Mouse (Mus musculus): ENCODE measurements at regions not wholly inside any gene's neighbourhood (a gene's known extent, or its start where the extent isn't known, plus 50 kb on each side); places are given as distances from the start of the nearest gene placed in this dataset.
A peak's percentile ranks its signal among the peaks of the same experiment; 100 is the strongest.

- DNase-seq (ENCODE audit: low spot score): no peak
Observed at GRCm38 (mm10) chr6:31995977-31996376, 54.1 kb upstream of the 1700012A03Rik start.

- no peak for DNase-seq (ENCODE audit: low spot score)
Observed at GRCm38 (mm10) chr6:31995249-31995648, 54.8 kb upstream of the 1700012A03Rik start.

- DNase-seq (ENCODE audit: low spot score): no peak
Observed at GRCm38 (mm10) chr6:31985698-31986097, 64.3 kb upstream of the 1700012A03Rik start.

- no peak for DNase-seq (ENCODE audit: low spot score)
Observed at GRCm38 (mm10) chr6:31976705-31977104, 73.3 kb upstream of the 1700012A03Rik start.

GRCm38 (mm10) chr6:31948063-31948481 lies 102.0 kb upstream of the 1700012A03Rik start:
- no peak for DNase-seq (ENCODE audit: low spot score)

- DNase-seq (ENCODE audit: low spot score): no peak
Observed at GRCm38 (mm10) chr6:31946572-31946971, 103.5 kb upstream of the 1700012A03Rik start.

- no peak for DNase-seq (ENCODE audit: low spot score)
Observed at GRCm38 (mm10) chr6:31945347-31945746, 104.7 kb upstream of the 1700012A03Rik start.

- DNase-seq (ENCODE audit: low spot score): no peak
Observed at GRCm38 (mm10) chr6:31944546-31944945, 105.5 kb upstream of the 1700012A03Rik start.

GRCm38 (mm10) chr6:31942696-31943095 lies 107.3 kb upstream of the 1700012A03Rik start:
- DNase-seq (ENCODE audit: low spot score): no peak

- DNase-seq (ENCODE audit: low spot score): peak; percentile 71
Observed at GRCm38 (mm10) chr6:31938216-31938814, 111.7 kb upstream of the 1700012A03Rik start.

- no peak for DNase-seq (ENCODE audit: low spot score)
Observed at GRCm38 (mm10) chr6:31937146-31937545, 112.9 kb upstream of the 1700012A03Rik start.

GRCm38 (mm10) chr6:31934826-31935225 lies 115.2 kb upstream of the 1700012A03Rik start:
- DNase-seq (ENCODE audit: low spot score): no peak

- DNase-seq (ENCODE audit: low spot score): no peak
Observed at GRCm38 (mm10) chr6:31933956-31934355, 116.1 kb upstream of the 1700012A03Rik start.

GRCm38 (mm10) chr6:31933364-31933763 lies 116.7 kb upstream of the 1700012A03Rik start:
- DNase-seq (ENCODE audit: low spot score): no peak

- no peak for DNase-seq (ENCODE audit: low spot score)
Observed at GRCm38 (mm10) chr6:31931116-31931515, 118.9 kb upstream of the 1700012A03Rik start.

GRCm38 (mm10) chr6:31929165-31929564 lies 120.9 kb upstream of the 1700012A03Rik start:
- DNase-seq (ENCODE audit: low spot score): no peak

GRCm38 (mm10) chr6:31927181-31927580 lies 122.9 kb upstream of the 1700012A03Rik start:
- no peak for DNase-seq (ENCODE audit: low spot score)

- DNase-seq (ENCODE audit: low spot score): no peak
Observed at GRCm38 (mm10) chr6:31924669-31925046, 125.4 kb upstream of the 1700012A03Rik start.

GRCm38 (mm10) chr6:31923951-31924668 lies 125.9 kb upstream of the 1700012A03Rik start:
- DNase-seq (ENCODE audit: low spot score): no peak

GRCm38 (mm10) chr6:31921561-31922152 lies 128.4 kb upstream of the 1700012A03Rik start:
- no peak for DNase-seq (ENCODE audit: low spot score)

GRCm38 (mm10) chr6:31917411-31918131 lies 132.5 kb upstream of the 1700012A03Rik start:
- no peak for DNase-seq (ENCODE audit: low spot score)

GRCm38 (mm10) chr6:31901791-31902190 lies 148.3 kb upstream of the 1700012A03Rik start:
- DNase-seq (ENCODE audit: low spot score): no peak
